Mouse (Mus musculus): Measurements from ENCODE around the gene Zfp628. TPM values are rescaled to one million over a fixed set of nuclear protein-coding genes. Genes with fewer than 3 reads are reported as not detected.

Gene Zfp628
- polyA plus RNA-seq, 1 experiment, result 40.2 TPM

GRCm38 (mm10) chr7:4915669-4916416 lies 826 bp downstream of the Zfp628 start:
- DNase-seq, result peak; percentile 35
- TF ChIP-seq POLR2A (IDR thresholded peaks at IDR 0.05; ENCODE audit: control insufficient read depth, extremely low read depth, insufficient read depth, low read length, poor library complexity) (no peak), CTCF (IDR thresholded peaks at IDR 0.05; ENCODE audit: borderline replicate concordance, control insufficient read depth, extremely low read depth, insufficient read depth, low read length, poor library complexity) (no peak)
- WGBS, result 16% methylated on average over 14 of the region's 14 CpGs
- no peaks in the 10 kb centered on the region for H3K27me3 ChIP-seq (ENCODE audit: control insufficient read depth, insufficient read depth, low read length)
- H3K4me1 ChIP-seq (replicated peaks; ENCODE audit: control insufficient read depth, insufficient read depth, low read length), result peaks cover 7% of the 10 kb centered on the region; the same call in 1 of the 2 replicates
- peak overlapping the region; percentile 55 for H3K4me3 ChIP-seq (ENCODE audit: control insufficient read depth, insufficient read depth, low read length)
- H3K36me3 ChIP-seq (ENCODE audit: control insufficient read depth, insufficient read depth, low read length), result peaks cover 19% of the 10 kb centered on the region
- H3K27ac ChIP-seq (ENCODE audit: control insufficient read depth, insufficient read depth, low read length), result peak overlapping the region; percentile 86

DNA sequence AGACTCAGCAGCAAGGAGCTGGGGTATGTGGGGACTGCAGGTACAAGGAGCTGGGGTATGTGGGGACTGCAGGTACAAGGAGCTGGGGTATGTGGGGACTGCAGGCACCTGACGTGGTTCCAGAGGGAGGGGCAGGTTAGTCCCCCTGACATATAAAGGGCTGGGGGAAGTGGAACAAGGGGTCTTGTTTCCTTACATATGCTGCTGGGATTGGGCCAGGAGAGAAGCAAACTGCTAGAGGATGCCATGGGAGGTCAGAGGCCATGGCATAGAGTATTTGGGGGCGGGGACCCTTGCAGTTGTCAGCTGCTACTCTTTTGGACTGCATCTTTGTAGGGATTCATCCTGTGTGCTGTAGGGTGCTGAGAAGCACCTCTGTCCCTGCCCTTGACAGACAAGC lies 2.5 kb downstream of the Zfp628 start:
- Histone ChIP-seq H3K4me1 (replicated peaks; ENCODE audit: control insufficient read depth, insufficient read depth, low read length) (peaks cover 9% of the 10 kb centered on the region), H3K4me3 (ENCODE audit: control insufficient read depth, insufficient read depth, low read length) (no peak overlapping the region), H3K27me3 (ENCODE audit: control insufficient read depth, insufficient read depth, low read length) (no peaks in the 10 kb centered on the region), H3K27ac (ENCODE audit: control insufficient read depth, insufficient read depth, low read length) (no peak overlapping the region), H3K36me3 (ENCODE audit: control insufficient read depth, insufficient read depth, low read length) (peaks cover 19% of the 10 kb centered on the region)
- 86% methylated on average over 2 of the region's 2 CpGs for WGBS
- no peak for TF ChIP-seq CTCF (IDR thresholded peaks at IDR 0.05; ENCODE audit: borderline replicate concordance, control insufficient read depth, extremely low read depth, insufficient read depth, low read length, poor library complexity)
- no peak for TF ChIP-seq POLR2A (IDR thresholded peaks at IDR 0.05; ENCODE audit: control insufficient read depth, extremely low read depth, insufficient read depth, low read length, poor library complexity)
- no peak for DNase-seq

- Histone ChIP-seq H3K27me3 (ENCODE audit: control insufficient read depth, insufficient read depth, low read length) (peaks cover 3% of the 10 kb centered on the region; the same call in 1 of the 2 replicates), H3K4me3 (ENCODE audit: control insufficient read depth, insufficient read depth, low read length) (no peak overlapping the region), H3K27ac (ENCODE audit: control insufficient read depth, insufficient read depth, low read length) (no peak overlapping the region), H3K4me1 (replicated peaks; ENCODE audit: control insufficient read depth, insufficient read depth, low read length) (peaks cover 20% of the 10 kb centered on the region), H3K36me3 (ENCODE audit: control insufficient read depth, insufficient read depth, low read length) (peaks cover 19% of the 10 kb centered on the region)
- no peak for TF ChIP-seq CTCF (IDR thresholded peaks at IDR 0.05; ENCODE audit: borderline replicate concordance, control insufficient read depth, extremely low read depth, insufficient read depth, low read length, poor library complexity)
- TF ChIP-seq POLR2A (IDR thresholded peaks at IDR 0.05; ENCODE audit: control insufficient read depth, extremely low read depth, insufficient read depth, low read length, poor library complexity), result no peak
- WGBS, result 97% methylated on average over 15 of the region's 15 CpGs
- DNase-seq, result no peak
Measured at GRCm38 (mm10) chr7:4918681-4919080, 3.7 kb downstream of the Zfp628 start.

DNA sequence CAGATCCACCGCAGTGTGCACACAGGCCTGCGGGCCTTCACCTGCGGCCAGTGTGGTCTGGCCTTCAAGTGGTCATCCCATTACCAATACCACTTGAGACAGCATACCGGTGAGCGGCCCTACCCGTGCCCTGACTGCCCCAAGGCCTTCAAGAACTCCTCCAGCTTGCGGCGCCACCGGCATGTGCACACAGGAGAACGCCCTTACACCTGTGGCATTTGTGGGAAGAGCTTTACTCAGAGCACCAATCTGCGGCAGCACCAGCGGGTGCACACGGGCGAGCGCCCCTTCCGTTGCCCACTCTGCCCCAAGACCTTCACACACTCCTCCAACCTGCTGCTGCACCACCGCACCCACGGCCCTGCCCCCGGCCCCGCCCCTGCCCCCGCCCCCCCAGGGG lies 4.1 kb downstream of the Zfp628 start:
- Histone ChIP-seq H3K36me3 (ENCODE audit: control insufficient read depth, insufficient read depth, low read length) (peaks cover 19% of the 10 kb centered on the region), H3K4me1 (replicated peaks; ENCODE audit: control insufficient read depth, insufficient read depth, low read length) (peaks cover 21% of the 10 kb centered on the region)
- 98% methylated on average over 21 of the region's 21 CpGs for WGBS

GRCm38 (mm10) chr7:4919971-4920370 lies 5.0 kb downstream of the Zfp628 start:
- no peak for DNase-seq
- peaks cover 19% of the 10 kb centered on the region for H3K36me3 ChIP-seq (ENCODE audit: control insufficient read depth, insufficient read depth, low read length)
- no peak for TF ChIP-seq CTCF (IDR thresholded peaks at IDR 0.05; ENCODE audit: borderline replicate concordance, control insufficient read depth, extremely low read depth, insufficient read depth, low read length, poor library complexity)
- TF ChIP-seq POLR2A (IDR thresholded peaks at IDR 0.05; ENCODE audit: control insufficient read depth, extremely low read depth, insufficient read depth, low read length, poor library complexity), result no peak
- peaks cover 21% of the 10 kb centered on the region for H3K4me1 ChIP-seq (replicated peaks; ENCODE audit: control insufficient read depth, insufficient read depth, low read length)
- peaks cover 11% of the 10 kb centered on the region for H3K27me3 ChIP-seq (ENCODE audit: control insufficient read depth, insufficient read depth, low read length)
- H3K27ac ChIP-seq (ENCODE audit: control insufficient read depth, insufficient read depth, low read length), result no peak overlapping the region
- no peak overlapping the region for H3K4me3 ChIP-seq (ENCODE audit: control insufficient read depth, insufficient read depth, low read length)
- WGBS, result 98% methylated on average over 21 of the region's 21 CpGs

More for the DNA sequence above, 4.1 kb downstream of the Zfp628 start:
- peaks cover 7% of the 10 kb centered on the region for H3K27me3 ChIP-seq (ENCODE audit: control insufficient read depth, insufficient read depth, low read length)
- no peak for DNase-seq
- H3K27ac ChIP-seq (ENCODE audit: control insufficient read depth, insufficient read depth, low read length), result no peak overlapping the region
- TF ChIP-seq CTCF (IDR thresholded peaks at IDR 0.05; ENCODE audit: borderline replicate concordance, control insufficient read depth, extremely low read depth, insufficient read depth, low read length, poor library complexity) (no peak), POLR2A (IDR thresholded peaks at IDR 0.05; ENCODE audit: control insufficient read depth, extremely low read depth, insufficient read depth, low read length, poor library complexity) (no peak)
- H3K4me3 ChIP-seq (ENCODE audit: control insufficient read depth, insufficient read depth, low read length), result no peak overlapping the region

GRCm38 (mm10) chr7:4920496-4920895 lies 5.5 kb downstream of the Zfp628 start:
- H3K4me1 ChIP-seq (replicated peaks; ENCODE audit: control insufficient read depth, insufficient read depth, low read length), result peaks cover 21% of the 10 kb centered on the region
- H3K4me3 ChIP-seq (ENCODE audit: control insufficient read depth, insufficient read depth, low read length), result no peak overlapping the region
- H3K27ac ChIP-seq (ENCODE audit: control insufficient read depth, insufficient read depth, low read length), result no peak overlapping the region
- H3K27me3 ChIP-seq (ENCODE audit: control insufficient read depth, insufficient read depth, low read length), result peaks cover 11% of the 10 kb centered on the region
- WGBS, result 98% methylated on average over 19 of the region's 19 CpGs
- no peak for DNase-seq
- TF ChIP-seq CTCF (IDR thresholded peaks at IDR 0.05; ENCODE audit: borderline replicate concordance, control insufficient read depth, extremely low read depth, insufficient read depth, low read length, poor library complexity) (no peak), POLR2A (IDR thresholded peaks at IDR 0.05; ENCODE audit: control insufficient read depth, extremely low read depth, insufficient read depth, low read length, poor library complexity) (no peak)
- H3K36me3 ChIP-seq (ENCODE audit: control insufficient read depth, insufficient read depth, low read length), result peaks cover 19% of the 10 kb centered on the region
